Mouse (Mus musculus) forebrain, embryonic 12.5 days (tissue): ENCODE results near the gene Dennd1a. TPM values are rescaled to one million over a fixed set of nuclear protein-coding genes. Genes with fewer than 3 reads are reported as not detected.
A peak's percentile ranks its signal among the peaks of the same experiment; 100 is the strongest.

Source experiments
- ATAC-seq: fragments of 200-750 bp; cut with Nextera tagmentation; 2 replicates; pipeline ENCODE4 v1.8.0; 2017; ENCODE audit warnings: moderate TSS enrichment; ENCODE audit not compliant: low FRiP score
- H3K27ac ChIP-seq: fragments of 300-500 bp; sonication (generic); 2 replicates; pipeline ENCODE4 v1.5.1; 2016; ENCODE audit warnings: mild to moderate bottlenecking
- H3K27me3 ChIP-seq: fragments of 300-500 bp; sonication (generic); 2 replicates; pipeline ENCODE4 v1.6.1; 2016; ENCODE audit warnings: mild to moderate bottlenecking
- H3K36me3 ChIP-seq: fragments of 300-500 bp; sonication (generic); replicated peaks from 2 replicates; pipeline ENCODE4 v1.6.1; 2016; ENCODE audit warnings: mild to moderate bottlenecking
- H3K4me1 ChIP-seq: fragments of 300-500 bp; sonication (generic); 2 replicates; pipeline ENCODE4 v1.6.1; 2016
- H3K4me2 ChIP-seq: fragments of 300-500 bp; sonication (generic); 2 replicates; pipeline ENCODE4 v1.6.1; 2016; ENCODE audit warnings: mild to moderate bottlenecking, moderate library complexity
- H3K4me3 ChIP-seq: fragments of 300-500 bp; sonication (generic); replicated peaks from 2 replicates; pipeline ENCODE4 v1.5.1; 2016; ENCODE audit warnings: mild to moderate bottlenecking
- H3K9ac ChIP-seq: fragments of 300-500 bp; sonication (generic); 2 replicates; pipeline ENCODE4 v1.6.1; 2016; ENCODE audit warnings: mild to moderate bottlenecking
- H3K9me3 ChIP-seq: fragments of 300-500 bp; sonication (generic); 2 replicates; pipeline ENCODE4 v1.6.1; 2016
- WGBS: fragments of 180-500 bp; shearing (Covaris S2); methylation state at CpG from one replicate; pipeline ENCODE4 v1.1.7; 2016; 5-methylcytosine and 5-hydroxymethylcytosine counted together
- polyA plus RNA-seq: library from polyadenylated mRNA; unstranded; fragments of >200 nt; fragmentation: Nextera tagmentation; extraction: Ambion mirVana; gene quantifications from 2 replicates; pipeline ENCODE4 v1.2.1, GENCODE M21; 2016

The Dennd1a gene
- polyA plus RNA-seq, 1 experiment from 2014 or later: 30.3 TPM

- Histone ChIP-seq H3K27ac (no peak overlapping the region), H3K4me1 (peaks cover 23% of the 10 kb centered on the region), H3K36me3 (no peaks in the 10 kb centered on the region), H3K27me3 (no peaks in the 10 kb centered on the region), H3K9me3 (no peaks in the 10 kb centered on the region), H3K9ac (no peak overlapping the region), H3K4me2 (no peak overlapping the region), H3K4me3 (no peak overlapping the region)
- no peak for ATAC-seq
- 93% methylated on average over 3 of the region's 3 CpGs for WGBS
These were observed 449.6 kb downstream of the Dennd1a start for GRCm38 (mm10) chr2:37837542-37837941.

DNA sequence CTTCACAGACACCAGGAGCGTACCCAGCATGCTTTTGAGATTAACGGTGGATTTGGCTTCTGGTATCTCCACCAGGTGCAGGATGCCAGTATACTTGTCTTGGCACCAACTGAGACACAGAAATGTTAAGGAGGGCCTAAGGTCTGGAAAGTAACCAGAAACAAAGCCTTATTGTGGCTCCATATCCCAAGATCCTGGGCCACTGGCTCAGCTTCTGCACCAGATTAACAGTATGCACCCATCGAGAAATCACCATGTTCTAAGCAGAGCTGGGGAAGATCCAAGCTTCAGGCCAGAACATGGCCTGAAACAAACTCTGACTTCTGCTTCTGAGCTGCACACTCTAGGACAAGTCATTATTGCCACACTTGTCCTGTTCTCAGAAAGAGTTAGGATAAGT lies 450.3 kb downstream of the Dennd1a start:
- Histone ChIP-seq H3K4me3 (no peak overlapping the region), H3K4me1 (peaks cover 22% of the 10 kb centered on the region), H3K9me3 (no peaks in the 10 kb centered on the region), H3K27me3 (no peaks in the 10 kb centered on the region), H3K27ac (no peak overlapping the region), H3K4me2 (no peak overlapping the region), H3K9ac (no peak overlapping the region), H3K36me3 (no peaks in the 10 kb centered on the region)
- WGBS: 94% methylated on average over 3 of the region's 3 CpGs
- ATAC-seq: no peak

DNA sequence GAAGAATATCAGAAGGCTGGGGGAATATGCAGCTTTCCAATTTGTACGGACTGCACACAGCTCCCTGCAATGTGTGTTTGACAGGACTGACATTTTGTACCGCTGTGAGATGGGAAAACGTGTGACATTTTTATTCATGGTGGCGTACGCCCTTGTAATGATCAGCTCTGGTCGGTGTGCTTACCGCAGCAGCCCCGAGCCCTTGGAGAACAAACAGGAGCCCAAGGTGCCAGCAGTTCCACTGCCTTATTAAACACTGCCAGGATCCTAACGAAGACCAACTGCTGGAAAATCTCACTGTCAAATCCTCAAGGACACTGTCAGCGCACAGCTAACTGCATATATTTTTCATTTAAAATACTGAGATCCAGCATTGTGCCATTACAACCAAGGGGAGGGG lies 454.9 kb downstream of the Dennd1a start:
- Histone ChIP-seq H3K9me3 (no peaks in the 10 kb centered on the region), H3K4me1 (peaks cover 36% of the 10 kb centered on the region), H3K9ac (no peak overlapping the region), H3K27ac (peak overlapping the region; percentile 59), H3K27me3 (no peaks in the 10 kb centered on the region), H3K36me3 (no peaks in the 10 kb centered on the region), H3K4me3 (no peak overlapping the region), H3K4me2 (no peak overlapping the region)
- WGBS: 65% methylated on average over 10 of the region's 10 CpGs
- no peak for ATAC-seq

DNA sequence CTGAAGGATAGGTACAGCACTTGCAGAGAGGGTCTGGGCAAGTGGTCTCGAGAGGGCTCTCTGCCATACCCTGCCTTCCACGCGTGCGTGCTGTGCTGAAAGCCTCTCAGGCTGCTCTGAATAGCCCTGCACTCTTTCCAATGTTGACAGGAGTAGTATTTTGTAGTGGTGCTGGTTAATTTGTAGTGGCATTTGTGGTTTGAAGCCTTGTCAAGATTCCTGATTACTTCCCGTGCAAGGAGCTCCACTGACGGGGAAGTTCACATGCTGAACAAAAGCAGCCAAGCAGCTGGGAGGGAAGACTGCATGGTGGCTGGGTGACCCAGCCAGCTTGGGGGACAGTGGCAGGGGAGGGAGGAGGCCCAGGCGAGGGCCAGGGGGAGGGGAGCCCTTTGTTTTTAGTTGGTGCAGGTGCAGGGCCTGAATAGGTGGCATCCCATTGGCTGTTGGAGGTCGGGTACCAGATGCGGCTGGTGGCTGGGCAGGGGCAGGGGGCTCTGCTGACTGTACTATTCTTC lies 457.4 kb downstream of the Dennd1a start:
- 0 out of 2 replicates have a peak overlapping the region, but pooled peaks have one; percentile 8 for H3K4me2 ChIP-seq
- H3K36me3 ChIP-seq: no peaks in the 10 kb centered on the region
- H3K27me3 ChIP-seq: no peaks in the 10 kb centered on the region
- WGBS: 10% methylated on average over 9 of the region's 9 CpGs
- H3K4me3 ChIP-seq: no peak overlapping the region
- peaks cover 36% of the 10 kb centered on the region for H3K4me1 ChIP-seq
- H3K9ac ChIP-seq: no peak overlapping the region
- peak; percentile 83 for ATAC-seq
- H3K9me3 ChIP-seq: no peaks in the 10 kb centered on the region
- H3K27ac ChIP-seq: peak overlapping the region; percentile 82

DNA sequence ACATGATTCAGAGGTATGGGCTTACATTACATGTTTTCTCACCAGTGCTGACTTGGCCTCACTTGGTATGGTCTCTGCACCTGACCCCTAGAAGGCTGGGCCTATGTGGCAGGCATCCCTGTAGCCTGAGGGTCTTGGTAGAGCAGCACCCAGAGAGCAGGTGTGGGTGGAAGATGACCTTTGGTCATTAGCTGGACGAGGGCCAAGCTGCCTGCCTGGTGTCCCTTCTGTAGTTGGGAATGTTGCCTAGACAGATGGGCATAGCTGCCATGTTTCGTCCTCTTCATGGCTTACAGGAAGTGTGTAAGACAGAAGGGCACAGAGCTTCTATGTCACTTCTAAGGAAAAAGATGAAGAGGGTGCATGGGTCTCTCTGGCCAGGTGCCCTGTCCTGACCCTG lies 463.4 kb downstream of the Dennd1a start:
- Histone ChIP-seq H3K27me3 (no peaks in the 10 kb centered on the region), H3K9ac (no peak overlapping the region), H3K36me3 (no peaks in the 10 kb centered on the region), H3K9me3 (no peaks in the 10 kb centered on the region), H3K4me3 (no peak overlapping the region), H3K27ac (no peak overlapping the region), H3K4me1 (peaks cover 28% of the 10 kb centered on the region), H3K4me2 (no peak overlapping the region)
- WGBS: 84% methylated on average over 2 of the region's 2 CpGs
- no peak for ATAC-seq

DNA sequence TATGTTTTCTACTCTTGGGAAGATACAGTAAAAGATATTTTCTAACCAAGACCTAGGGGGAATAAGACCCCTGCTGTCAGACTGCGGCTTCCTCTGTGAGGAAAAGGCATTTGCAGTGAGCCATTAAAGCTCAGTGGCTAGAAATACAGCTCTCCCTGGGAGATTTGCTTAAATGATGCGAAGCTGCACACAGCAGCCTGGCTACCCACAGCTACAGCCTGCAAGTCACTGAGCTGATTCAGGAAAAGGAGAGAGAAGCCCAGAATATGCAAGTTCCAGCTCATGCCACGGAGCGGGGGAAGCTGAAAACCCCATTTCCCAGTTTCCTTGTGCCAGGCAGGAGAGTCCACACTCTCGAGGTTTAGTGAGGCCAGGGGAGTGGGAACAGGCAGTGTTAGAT lies 465.1 kb downstream of the Dennd1a start:
- Histone ChIP-seq H3K27me3 (no peaks in the 10 kb centered on the region), H3K4me1 (peaks cover 41% of the 10 kb centered on the region), H3K36me3 (no peaks in the 10 kb centered on the region), H3K4me2 (no peak overlapping the region), H3K4me3 (no peak overlapping the region), H3K27ac (peak overlapping the region; percentile 32; the same call in 1 of the 2 replicates), H3K9ac (no peak overlapping the region), H3K9me3 (no peaks in the 10 kb centered on the region)
- ATAC-seq: no peak
- 55% methylated on average over 5 of the region's 5 CpGs for WGBS

DNA sequence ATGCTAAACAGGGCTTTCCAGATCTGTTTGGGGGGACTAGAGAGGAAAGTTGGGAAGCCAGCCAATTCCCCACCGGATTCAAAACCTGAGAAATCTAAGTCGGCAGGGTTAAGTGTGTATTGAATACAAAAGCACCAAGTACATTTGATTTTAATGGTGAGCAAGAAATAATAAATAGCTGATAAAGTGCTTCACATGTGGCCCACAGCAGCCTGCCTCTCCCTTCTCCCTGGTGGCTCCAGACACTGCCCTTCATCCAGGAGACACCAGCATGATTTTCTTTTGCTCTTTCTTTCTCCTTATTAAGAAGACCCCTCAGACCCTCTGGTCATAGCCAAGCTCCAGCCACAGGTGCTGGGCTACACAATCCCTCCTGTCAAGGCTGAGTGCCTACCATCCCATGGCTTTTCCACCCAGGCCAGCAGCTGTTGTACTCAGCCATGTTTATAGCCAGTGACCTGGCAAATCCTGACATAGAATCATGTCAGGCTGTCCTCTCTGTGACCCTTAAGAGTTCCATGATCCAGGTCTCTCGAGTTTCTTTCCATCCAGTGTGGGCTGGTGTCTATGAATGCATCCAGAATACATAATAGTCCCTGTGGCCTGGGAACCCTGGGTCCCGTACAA lies 467.6 kb downstream of the Dennd1a start:
- Histone ChIP-seq H3K9ac (no peak overlapping the region), H3K27me3 (peaks cover 4% of the 10 kb centered on the region; the same call in 1 of the 2 replicates), H3K4me1 (peaks cover 44% of the 10 kb centered on the region), H3K9me3 (no peaks in the 10 kb centered on the region), H3K27ac (peak overlapping the region; percentile 83), H3K4me3 (no peak overlapping the region), H3K4me2 (no peak overlapping the region), H3K36me3 (no peaks in the 10 kb centered on the region)
- no peak for ATAC-seq
- WGBS: 31% methylated on average over 4 of the region's 4 CpGs

- Histone ChIP-seq H3K36me3 (no peaks in the 10 kb centered on the region), H3K27ac (peak overlapping the region; percentile 83), H3K27me3 (peaks cover 4% of the 10 kb centered on the region; the same call in 1 of the 2 replicates), H3K4me2 (no peak overlapping the region), H3K4me1 (peaks cover 44% of the 10 kb centered on the region), H3K4me3 (no peak overlapping the region), H3K9ac (no peak overlapping the region; the same call in 1 of the 2 replicates), H3K9me3 (no peaks in the 10 kb centered on the region)
- WGBS: 0% methylated on average over 5 of the region's 5 CpGs
- ATAC-seq: peak; percentile 62
These were observed 468.2 kb downstream of the Dennd1a start for GRCm38 (mm10) chr2:37818761-37819525.

GRCm38 (mm10) chr2:37815676-37816075 lies 471.5 kb downstream of the Dennd1a start:
- Histone ChIP-seq H3K27me3 (peaks cover 4% of the 10 kb centered on the region; the same call in 1 of the 2 replicates), H3K27ac (no peak overlapping the region), H3K4me2 (no peak overlapping the region), H3K9ac (no peak overlapping the region), H3K36me3 (peaks cover 3% of the 10 kb centered on the region; the same call in 1 of the 2 replicates), H3K4me3 (no peak overlapping the region), H3K9me3 (no peaks in the 10 kb centered on the region), H3K4me1 (peaks cover 44% of the 10 kb centered on the region)
- 0 out of 2 replicates have a peak, but pooled peaks have one; percentile 47 for ATAC-seq
- 11% methylated on average over 3 of the region's 3 CpGs for WGBS

GRCm38 (mm10) chr2:37814820-37815361 lies 472.3 kb downstream of the Dennd1a start:
- no peak overlapping the region for H3K4me2 ChIP-seq
- H3K36me3 ChIP-seq: peaks cover 3% of the 10 kb centered on the region; the same call in 1 of the 2 replicates
- no peak overlapping the region for H3K9ac ChIP-seq
- H3K4me3 ChIP-seq: no peak overlapping the region
- no peak overlapping the region for H3K27ac ChIP-seq
- WGBS: 86% methylated on average over 8 of the region's 8 CpGs
- peaks cover 4% of the 10 kb centered on the region; the same call in 1 of the 2 replicates for H3K27me3 ChIP-seq
- ATAC-seq: no peak
- no peaks in the 10 kb centered on the region for H3K9me3 ChIP-seq
- peaks cover 39% of the 10 kb centered on the region for H3K4me1 ChIP-seq

DNA sequence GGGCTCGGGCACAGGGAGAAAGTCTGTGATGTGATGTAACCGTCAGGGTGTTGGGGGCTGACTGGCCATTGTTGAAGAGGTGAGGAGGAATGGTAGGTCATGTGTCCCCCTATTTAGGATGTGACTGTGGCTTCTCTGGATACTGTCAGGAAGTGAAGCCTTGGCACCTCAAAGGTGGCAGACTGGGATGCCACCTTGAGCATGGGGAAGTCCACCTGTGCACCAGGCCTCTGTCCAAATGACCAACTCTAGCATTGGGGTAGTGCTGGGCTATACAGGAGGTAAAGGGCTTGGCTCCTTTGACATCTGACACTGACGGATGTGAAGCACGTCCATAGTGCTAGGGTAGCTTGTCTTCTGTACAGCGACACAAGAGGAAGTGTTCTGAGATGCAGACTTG lies 474.8 kb downstream of the Dennd1a start:
- Histone ChIP-seq H3K4me2 (no peak overlapping the region), H3K9ac (no peak overlapping the region), H3K36me3 (peaks cover 3% of the 10 kb centered on the region; the same call in 1 of the 2 replicates), H3K27me3 (peaks cover 4% of the 10 kb centered on the region; the same call in 1 of the 2 replicates), H3K27ac (no peak overlapping the region), H3K4me3 (no peak overlapping the region), H3K9me3 (no peaks in the 10 kb centered on the region), H3K4me1 (peaks cover 14% of the 10 kb centered on the region)
- no peak for ATAC-seq
- 88% methylated on average over 5 of the region's 5 CpGs for WGBS

- peaks cover 8% of the 10 kb centered on the region for H3K4me1 ChIP-seq
- no peaks in the 10 kb centered on the region for H3K9me3 ChIP-seq
- H3K4me2 ChIP-seq: no peak overlapping the region
- H3K36me3 ChIP-seq: peaks cover 3% of the 10 kb centered on the region; the same call in 1 of the 2 replicates
- peaks cover 4% of the 10 kb centered on the region; the same call in 1 of the 2 replicates for H3K27me3 ChIP-seq
- peak overlapping the region; percentile 53; the same call in 1 of the 2 replicates for H3K27ac ChIP-seq
- ATAC-seq: no peak
- H3K4me3 ChIP-seq: no peak overlapping the region
- WGBS: 67% methylated on average over 2 of the region's 2 CpGs
- no peak overlapping the region for H3K9ac ChIP-seq
These were observed 475.5 kb downstream of the Dennd1a start for GRCm38 (mm10) chr2:37811682-37812081.
